Mouse (Mus musculus) hindbrain, embryonic 13.5 days (tissue): Measurements from ENCODE around the gene Trp73. TPM values are rescaled to one million over a fixed set of nuclear protein-coding genes. Genes with fewer than 3 reads are reported as not detected.

Experiments
- ATAC-seq: fragments of 200-750 bp; cut with Nextera tagmentation; 2 replicates; pipeline ENCODE4 v1.8.0; 2017; ENCODE audit warnings: moderate TSS enrichment; ENCODE audit not compliant: low FRiP score
- H3K27ac ChIP-seq: fragments of 300-500 bp; sonication (generic); 2 replicates; pipeline ENCODE4 v1.5.1; 2015; ENCODE audit warnings: inconsistent platforms, mild to moderate bottlenecking, moderate library complexity
- H3K27me3 ChIP-seq: fragments of 300-500 bp; sonication (generic); 2 replicates; pipeline ENCODE4 v1.6.1; 2015; ENCODE audit warnings: mild to moderate bottlenecking, inconsistent platforms
- H3K36me3 ChIP-seq: fragments of 300-500 bp; sonication (generic); 2 replicates; pipeline ENCODE4 v1.6.1; 2015; ENCODE audit warnings: mild to moderate bottlenecking, inconsistent platforms
- H3K4me1 ChIP-seq: fragments of 300-500 bp; sonication (generic); replicated peaks from 2 replicates; pipeline ENCODE4 v1.6.1; 2015; ENCODE audit warnings: inconsistent platforms
- H3K4me2 ChIP-seq: fragments of 300-500 bp; sonication (generic); 2 replicates; pipeline ENCODE4 v1.6.1; 2015; ENCODE audit warnings: inconsistent platforms, mild to moderate bottlenecking, moderate library complexity
- H3K4me3 ChIP-seq: fragments of 300-500 bp; sonication (generic); 2 replicates; pipeline ENCODE4 v1.5.1; 2015; ENCODE audit warnings: mild to moderate bottlenecking, inconsistent platforms
- H3K9ac ChIP-seq: fragments of 300-500 bp; sonication (generic); 2 replicates; pipeline ENCODE4 v1.6.1; 2015; ENCODE audit warnings: mild to moderate bottlenecking, inconsistent platforms
- H3K9me3 ChIP-seq: fragments of 300-500 bp; sonication (generic); 2 replicates; pipeline ENCODE4 v1.6.1; 2016; ENCODE audit warnings: inconsistent platforms
- WGBS: fragments of 180-500 bp; shearing (Covaris S2); methylation state at CpG from one replicate; pipeline ENCODE4 v1.1.7; 2015; 5-methylcytosine and 5-hydroxymethylcytosine counted together
- polyA plus RNA-seq: library from polyadenylated mRNA; unstranded; fragments of >200 nt; fragmentation: Nextera tagmentation; extraction: Ambion mirVana; gene quantifications from 2 replicates; pipeline ENCODE4 v1.2.1, GENCODE M21; 2015

Gene Trp73
- polyA plus RNA-seq, 1 experiment from 2014 or later, result 0.97 TPM

GRCm38 (mm10) chr4:154006264-154006663 lies 133.7 kb downstream of the Trp73 start:
- peaks cover 8% of the 10 kb centered on the region for H3K4me1 ChIP-seq
- H3K4me3 ChIP-seq, result no peak overlapping the region
- H3K4me2 ChIP-seq, result no peak overlapping the region
- no peak for ATAC-seq
- WGBS, result 93% methylated on average over 6 of the region's 6 CpGs
- no peaks in the 10 kb centered on the region for H3K27me3 ChIP-seq
- H3K27ac ChIP-seq, result no peak overlapping the region
- peaks cover 62% of the 10 kb centered on the region for H3K36me3 ChIP-seq
- no peak overlapping the region for H3K9ac ChIP-seq
- no peaks in the 10 kb centered on the region for H3K9me3 ChIP-seq

Other genes starting within 250 kb of the Trp73 start
- 65.7 and 69.2 TPM in 2 replicates for gene A430005L14Rik, start 183.0 kb downstream of the Trp73 start, polyA plus RNA-seq
- gene Dffb, start 165.1 kb downstream of the Trp73 start, polyA plus RNA-seq, result 10.1 and 12.5 TPM in 2 replicates
- gene Cep104, start 165.0 kb downstream of the Trp73 start, polyA plus RNA-seq, result 16.1 and 19.9 TPM in 2 replicates
- gene Lrrc47, start 128.5 kb downstream of the Trp73 start, polyA plus RNA-seq, result 20.3 and 24.4 TPM in 2 replicates
- 7.3 and 8.1 TPM in 2 replicates for gene Smim1, start 114.0 kb downstream of the Trp73 start, polyA plus RNA-seq
- gene Ccdc27, start 97.5 kb downstream of the Trp73 start, polyA plus RNA-seq, result not detected in 2 replicates
- gene Wrap73, start 2.2 kb upstream of the Trp73 start, polyA plus RNA-seq, result 46.0 and 47.3 TPM in 2 replicates
- 160 and 169 TPM in 2 replicates for gene Tprgl, start 20.5 kb upstream of the Trp73 start, polyA plus RNA-seq
- 9.6 and 10.2 TPM in 2 replicates for gene Megf6, start 30.5 kb upstream of the Trp73 start, polyA plus RNA-seq
- 0.88 and 1.2 TPM in 2 replicates for gene Arhgef16, start 161.5 kb upstream of the Trp73 start, polyA plus RNA-seq
- not detected in 2 replicates for gene B230104I21Rik, start 195.9 kb upstream of the Trp73 start, polyA plus RNA-seq